Mouse (Mus musculus) kidney, embryonic 16.5 days (tissue): ENCODE measurements around the gene Tmem270. TPM values are rescaled to one million over a fixed set of nuclear protein-coding genes. Genes with fewer than 3 reads are reported as not detected.

Experiments
- ATAC-seq: fragments of 200-750 bp; cut with Nextera tagmentation; 2 replicates; pipeline ENCODE4 v1.8.0; 2017; ENCODE audit warnings: moderate TSS enrichment; ENCODE audit not compliant: low FRiP score, low TSS enrichment
- H3K27ac ChIP-seq: fragments of 300-500 bp; sonication (generic); 2 replicates; pipeline ENCODE4 v1.5.1; 2014; ENCODE audit warnings: low read length
- H3K27me3 ChIP-seq: fragments of 300-500 bp; sonication (generic); 2 replicates; pipeline ENCODE4 v1.6.1; 2014; ENCODE audit warnings: low read length, control low read depth, mixed read lengths; ENCODE audit not compliant: insufficient read depth
- H3K36me3 ChIP-seq: fragments of 300-500 bp; sonication (generic); 2 replicates; pipeline ENCODE4 v1.6.1; 2014; ENCODE audit warnings: low read length, control low read depth, mixed read lengths; ENCODE audit not compliant: insufficient read depth
- H3K4me1 ChIP-seq: fragments of 300-500 bp; sonication (generic); 2 replicates; pipeline ENCODE4 v1.6.1; 2014; ENCODE audit warnings: low read length, control low read depth, mixed read lengths; ENCODE audit not compliant: insufficient read depth
- H3K4me2 ChIP-seq: fragments of 300-500 bp; sonication (generic); replicated peaks from 2 replicates; pipeline ENCODE4 v1.6.1; 2014; ENCODE audit warnings: low read depth, low read length
- H3K4me3 ChIP-seq: fragments of 300-500 bp; sonication (generic); 2 replicates; pipeline ENCODE4 v1.5.1; 2014; ENCODE audit warnings: mild to moderate bottlenecking, low read length
- H3K9ac ChIP-seq: fragments of 300-500 bp; sonication (generic); replicated peaks from 2 replicates; pipeline ENCODE4 v1.6.1; 2014; ENCODE audit warnings: low read length
- H3K9me3 ChIP-seq: fragments of 300-500 bp; sonication (generic); 2 replicates; pipeline ENCODE4 v1.6.1; 2016; ENCODE audit warnings: low read length, control low read depth
- WGBS: fragments of 180-500 bp; shearing (Covaris S2); extraction: QIAGEN DNeasy Blood & Tissue Kit; methylation state at CpG from one replicate; pipeline ENCODE4 v1.1.7; 2014; 5-methylcytosine and 5-hydroxymethylcytosine counted together
- polyA plus RNA-seq: library from polyadenylated mRNA; unstranded; fragments of >200 nt; fragmentation: Nextera tagmentation; extraction: Ambion mirVana; gene quantifications from 2 replicates; pipeline ENCODE4 v1.2.1, GENCODE M21; 2015

Tmem270 gene
- polyA plus RNA-seq, 1 experiment from 2014 or later: not detected

DNA sequence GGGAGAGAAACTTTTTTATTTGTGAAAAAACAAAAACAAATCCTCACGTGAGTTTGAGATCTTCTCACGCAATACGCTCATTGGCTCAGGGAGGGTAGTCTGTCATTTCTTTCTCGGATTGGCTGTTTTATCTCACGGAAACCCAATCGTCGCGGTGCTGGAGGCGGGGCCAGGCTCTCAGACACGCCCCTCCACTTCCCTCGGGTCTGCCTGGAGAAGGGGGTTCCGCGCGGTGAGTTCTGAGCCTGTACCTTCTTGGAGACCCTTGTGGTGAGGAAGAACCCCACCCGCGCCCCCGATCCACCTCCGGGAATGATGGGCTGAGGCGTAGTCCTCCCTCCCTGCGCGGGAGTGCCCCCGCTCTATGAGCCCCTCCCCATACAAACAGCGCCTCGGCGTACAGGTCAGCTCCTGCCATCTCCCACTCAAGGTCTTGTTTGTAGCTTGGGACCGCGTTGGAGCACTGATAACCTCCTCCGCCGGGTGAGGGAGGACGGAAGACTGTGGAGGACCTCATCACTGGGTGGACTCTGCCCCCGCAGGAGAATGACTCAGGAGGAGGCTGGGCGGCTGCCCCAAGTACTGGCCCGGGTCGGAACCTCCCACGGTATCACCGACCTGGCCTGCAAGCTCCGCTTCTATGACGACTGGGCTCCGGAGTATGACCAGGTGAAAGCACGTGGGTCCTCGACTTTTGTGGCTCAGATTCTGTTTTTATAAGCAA is 25.8 kb upstream of the Tmem270 start, which contains the start of gene Mettl27:
TSS of gene Mettl27 (plus strand) at position 190 of the 724 bp plus-strand sequence.
- Histone ChIP-seq H3K4me3 (peak within 1 kb of the TSS; percentile 83), H3K36me3 (peaks cover 3% of the 10 kb centered on the region; the same call in 1 of the 2 replicates), H3K9me3 (no peaks in the 10 kb centered on the region), H3K27me3 (no peaks in the 10 kb centered on the region), H3K9ac (peak within 1 kb of the TSS; percentile 85), H3K4me2 (peak within 1 kb of the TSS; percentile 80), H3K4me1 (0 out of 2 replicates have a peak, but pooled peaks cover 6% of the 10 kb centered on the region), H3K27ac (peak within 1 kb of the TSS; percentile 84)
- peak; percentile 95 for ATAC-seq
- under 1% methylated on average over 41 of the region's 41 CpGs for WGBS

DNA sequence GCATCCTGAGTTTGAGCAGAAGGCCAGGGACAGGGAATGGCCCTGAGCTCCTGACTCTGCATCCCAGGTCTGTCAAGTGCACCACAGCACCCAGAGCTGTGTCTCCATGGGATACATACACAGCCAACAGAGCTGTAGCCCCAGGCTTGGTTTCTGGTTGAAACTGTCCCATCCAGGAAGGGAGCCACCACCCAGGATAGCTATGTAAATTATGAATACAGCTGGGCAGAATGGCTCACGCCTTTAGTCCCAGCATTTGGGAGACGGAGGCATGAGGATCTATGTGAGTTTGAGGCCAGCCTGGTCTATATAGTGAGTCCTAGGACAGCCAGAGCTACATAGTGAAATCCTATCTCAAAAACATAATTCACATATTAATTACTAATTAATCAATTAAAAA is 23.5 kb upstream of the Tmem270 start:
- H3K9ac ChIP-seq: no peak overlapping the region
- no peak overlapping the region for H3K4me3 ChIP-seq
- no peaks in the 10 kb centered on the region for H3K9me3 ChIP-seq
- H3K27me3 ChIP-seq: no peaks in the 10 kb centered on the region
- H3K27ac ChIP-seq: no peak overlapping the region
- WGBS: 84% methylated on average over 2 of the region's 2 CpGs
- 0 out of 2 replicates have a peak, but pooled peaks cover 6% of the 10 kb centered on the region for H3K4me1 ChIP-seq
- no peak overlapping the region for H3K4me2 ChIP-seq
- peaks cover 3% of the 10 kb centered on the region; the same call in 1 of the 2 replicates for H3K36me3 ChIP-seq
- ATAC-seq: no peak

DNA sequence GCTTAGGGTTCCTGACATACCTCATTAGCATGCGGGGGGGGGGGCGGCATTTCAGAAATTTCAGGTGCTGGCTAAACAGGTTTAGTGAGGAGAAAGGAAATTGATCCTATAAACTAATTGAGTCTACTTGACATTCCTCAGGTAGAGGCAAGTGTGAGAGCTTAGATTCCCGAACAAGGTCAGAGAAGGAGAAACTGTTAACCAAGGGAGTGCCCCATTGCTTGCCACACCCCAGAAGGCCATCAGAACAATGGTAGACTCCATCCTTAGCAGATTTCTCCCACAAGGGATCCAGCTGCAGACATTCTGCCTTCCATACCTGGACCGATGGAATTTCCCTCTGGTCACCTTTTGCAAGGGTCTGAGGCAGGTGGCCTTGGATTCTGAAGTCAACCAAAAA is 20.2 kb upstream of the Tmem270 start:
- Histone ChIP-seq H3K9me3 (no peaks in the 10 kb centered on the region), H3K9ac (no peak overlapping the region), H3K36me3 (no peaks in the 10 kb centered on the region), H3K27me3 (no peaks in the 10 kb centered on the region), H3K4me3 (no peak overlapping the region), H3K4me2 (no peak overlapping the region), H3K4me1 (no peaks in the 10 kb centered on the region), H3K27ac (no peak overlapping the region)
- no peak for ATAC-seq
- WGBS: 63% methylated on average over 4 of the region's 4 CpGs

DNA sequence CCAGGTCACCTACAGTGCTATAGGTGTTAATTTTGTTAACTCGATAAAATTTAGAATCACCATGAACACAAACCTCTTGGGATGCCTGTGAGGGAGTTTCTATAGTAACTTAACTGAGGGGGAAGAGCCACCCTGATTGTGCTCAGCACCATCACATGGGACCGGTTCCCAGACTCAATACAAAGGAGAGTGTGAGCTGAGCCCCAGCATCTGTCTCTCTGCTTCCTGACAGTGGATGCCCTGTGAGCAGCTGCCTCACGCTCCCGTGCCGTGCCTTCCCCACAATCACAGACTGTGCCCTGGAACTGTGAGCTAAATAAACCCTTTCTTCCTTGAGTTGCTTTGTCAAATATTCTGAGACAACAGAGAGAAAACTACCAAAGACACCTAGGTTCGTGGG is 16.6 kb upstream of the Tmem270 start:
- no peak overlapping the region for H3K4me3 ChIP-seq
- ATAC-seq: no peak
- no peaks in the 10 kb centered on the region for H3K9me3 ChIP-seq
- 68% methylated on average over 6 of the region's 6 CpGs for whole genome bisulfite sequencing
- H3K36me3 ChIP-seq: no peaks in the 10 kb centered on the region
- no peak overlapping the region for H3K27ac ChIP-seq
- H3K4me1 ChIP-seq: no peaks in the 10 kb centered on the region
- no peaks in the 10 kb centered on the region for H3K27me3 ChIP-seq
- no peak overlapping the region for H3K9ac ChIP-seq
- H3K4me2 ChIP-seq: no peak overlapping the region

DNA sequence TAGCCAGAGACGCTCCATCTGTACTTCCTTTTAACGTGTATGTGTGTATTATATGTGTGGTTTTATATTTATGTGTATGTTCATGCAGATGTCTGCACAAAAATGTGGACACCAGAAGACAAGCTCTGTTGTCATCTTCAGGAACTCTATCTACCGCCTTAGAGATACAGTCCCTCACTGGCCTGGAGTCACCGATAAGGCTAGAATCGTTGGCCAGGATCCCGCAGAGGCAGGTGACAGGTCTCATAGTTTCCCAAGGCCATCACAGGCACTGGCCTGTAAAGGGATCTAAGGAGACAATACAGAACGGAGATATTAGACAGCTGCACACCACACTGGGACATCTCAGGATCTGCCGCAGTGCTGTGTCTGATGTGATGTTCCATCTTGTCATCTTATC is 14.6 kb upstream of the Tmem270 start:
- Histone ChIP-seq H3K27me3 (no peaks in the 10 kb centered on the region), H3K4me2 (no peak overlapping the region), H3K4me3 (no peak overlapping the region), H3K9me3 (no peaks in the 10 kb centered on the region), H3K27ac (no peak overlapping the region), H3K4me1 (no peaks in the 10 kb centered on the region), H3K9ac (no peak overlapping the region), H3K36me3 (no peaks in the 10 kb centered on the region)
- no peak for ATAC-seq
- WGBS: 90% methylated on average over 8 of the region's 8 CpGs

DNA sequence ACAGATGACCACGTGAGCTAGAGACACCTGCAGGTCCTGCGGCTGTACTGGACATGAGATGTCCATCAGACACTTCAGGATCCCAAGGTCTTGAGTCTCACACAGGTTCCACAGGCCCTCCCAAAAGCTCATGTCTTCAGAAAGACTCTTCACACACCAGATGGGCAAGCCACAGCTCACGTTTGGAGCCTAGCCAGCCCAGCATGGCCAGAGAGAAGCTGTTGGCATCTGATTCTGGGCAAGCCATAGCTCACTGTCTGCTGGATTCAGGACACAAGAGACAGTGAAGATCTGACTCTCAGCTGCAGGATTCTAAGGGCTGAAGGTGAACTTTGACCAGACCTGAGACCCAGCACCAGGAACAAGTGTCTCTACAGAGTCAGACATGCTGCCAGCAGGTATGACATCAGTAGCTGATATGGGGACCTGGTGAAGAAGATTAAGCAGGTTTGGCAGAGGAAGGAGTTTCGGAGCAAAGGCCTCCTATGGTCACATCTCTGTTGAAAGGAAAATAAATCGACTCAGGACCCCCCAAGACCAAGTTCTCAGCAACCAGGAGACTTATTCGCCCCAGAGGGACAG is 13.7 kb upstream of the Tmem270 start:
- Histone ChIP-seq H3K27me3 (no peaks in the 10 kb centered on the region), H3K4me1 (no peaks in the 10 kb centered on the region), H3K9ac (no peak overlapping the region), H3K9me3 (no peaks in the 10 kb centered on the region), H3K4me2 (no peak overlapping the region), H3K27ac (no peak overlapping the region), H3K36me3 (no peaks in the 10 kb centered on the region), H3K4me3 (no peak overlapping the region)
- no peak for ATAC-seq
- 78% methylated on average over 6 of the region's 6 CpGs for WGBS

DNA sequence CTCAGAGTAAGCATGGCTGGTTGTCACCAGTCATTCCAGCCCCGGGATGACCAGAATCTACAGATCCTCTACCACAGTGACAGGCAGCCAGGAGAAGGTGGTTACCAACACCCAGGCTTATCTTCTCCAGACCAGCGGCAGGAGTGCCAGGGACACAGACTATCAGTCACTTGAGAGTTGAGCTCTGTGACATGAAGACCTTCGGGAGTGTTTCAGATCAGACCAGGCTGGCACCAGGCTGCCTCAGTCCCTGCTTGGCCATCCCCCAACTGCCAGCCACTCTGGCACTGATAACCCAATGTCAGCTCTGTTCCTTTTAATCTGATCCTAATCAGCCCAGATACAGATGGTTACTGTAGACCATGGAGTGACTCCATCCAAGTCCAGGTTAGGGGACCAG is 12.6 kb upstream of the Tmem270 start:
- H3K9me3 ChIP-seq: no peaks in the 10 kb centered on the region
- H3K27me3 ChIP-seq: no peaks in the 10 kb centered on the region
- no peak overlapping the region for H3K4me2 ChIP-seq
- no peak overlapping the region for H3K4me3 ChIP-seq
- no peaks in the 10 kb centered on the region for H3K4me1 ChIP-seq
- no peak overlapping the region for H3K27ac ChIP-seq
- H3K9ac ChIP-seq: no peak overlapping the region
- WGBS: 93% methylated on average over 3 of the region's 3 CpGs
- H3K36me3 ChIP-seq: no peaks in the 10 kb centered on the region
- no peak for ATAC-seq

DNA sequence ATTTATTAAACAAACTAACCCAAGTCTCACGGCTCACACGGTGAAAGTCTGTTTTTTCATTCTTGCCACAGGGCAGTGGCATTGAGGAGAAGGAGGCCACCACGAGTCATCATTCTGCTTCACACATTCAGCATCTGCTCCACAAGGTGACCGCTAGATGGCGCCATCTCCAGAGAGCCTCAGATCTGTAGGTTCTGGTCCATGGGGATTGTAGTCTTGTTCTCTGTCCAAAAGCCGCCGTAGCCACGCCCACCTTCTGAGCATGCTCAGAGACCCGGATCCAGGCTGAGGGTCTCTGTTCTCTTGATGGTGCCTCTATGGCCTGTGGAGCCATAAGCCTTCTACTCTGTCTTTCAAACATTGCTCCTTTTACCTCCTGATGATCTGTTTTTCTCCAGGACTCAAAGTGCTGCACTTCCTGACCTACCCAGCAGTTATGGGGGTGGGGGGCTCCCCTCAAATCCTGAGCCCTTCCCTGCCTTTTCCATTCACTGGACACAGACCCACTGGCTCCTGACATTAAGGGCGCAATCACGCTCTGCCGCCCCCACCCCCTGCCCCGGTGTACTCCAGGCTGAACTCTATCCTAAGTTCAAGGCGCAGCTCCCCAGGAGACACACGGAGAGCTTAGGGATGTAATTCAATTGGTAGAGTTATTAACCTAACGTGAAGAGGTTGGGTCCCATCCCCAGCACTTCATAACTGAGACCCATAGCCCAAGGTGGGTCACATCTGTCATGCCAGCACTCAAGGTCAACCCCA is 11.7 kb upstream of the Tmem270 start:
- no peak overlapping the region for H3K9ac ChIP-seq
- no peaks in the 10 kb centered on the region for H3K27me3 ChIP-seq
- H3K4me3 ChIP-seq: no peak overlapping the region
- ATAC-seq: no peak
- H3K4me2 ChIP-seq: no peak overlapping the region
- H3K9me3 ChIP-seq: no peaks in the 10 kb centered on the region
- no peaks in the 10 kb centered on the region for H3K36me3 ChIP-seq
- no peaks in the 10 kb centered on the region for H3K4me1 ChIP-seq
- WGBS: 51% methylated on average over 16 of the region's 16 CpGs
- no peak overlapping the region for H3K27ac ChIP-seq

DNA sequence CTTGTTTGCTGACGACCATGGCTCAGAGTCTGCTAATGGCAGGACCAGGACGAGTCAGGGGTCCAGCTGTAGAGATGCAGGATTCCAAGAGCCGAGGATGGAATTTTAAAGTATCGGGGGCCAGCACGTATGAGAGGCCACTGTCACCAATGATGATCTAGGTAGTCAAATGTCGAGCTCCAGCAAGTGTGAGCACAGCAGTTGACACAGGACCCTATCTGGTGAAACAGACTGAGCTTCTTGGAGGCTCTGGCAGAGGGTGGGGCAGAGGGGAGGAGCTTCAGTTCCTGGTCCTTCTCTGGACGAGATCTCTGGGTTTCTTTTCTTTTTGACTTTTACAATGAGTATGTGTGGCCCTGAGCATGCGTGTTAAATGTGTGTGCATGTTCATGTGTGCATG is 8.8 kb upstream of the Tmem270 start, which contains the start of gene Cldn13:
TSS of gene Cldn13 (minus strand) at position 216 of the 400 bp plus-strand sequence.
- Histone ChIP-seq H3K27me3 (no peaks in the 10 kb centered on the region), H3K9me3 (no peaks in the 10 kb centered on the region), H3K9ac (no peak within 1 kb of the TSS), H3K36me3 (no peaks in the 10 kb centered on the region), H3K4me3 (no peak within 1 kb of the TSS), H3K4me1 (no peaks in the 10 kb centered on the region), H3K27ac (no peak within 1 kb of the TSS), H3K4me2 (no peak within 1 kb of the TSS)
- 80% methylated on average over 8 of the region's 8 CpGs for WGBS
- ATAC-seq: no peak
